Mouse (Mus musculus) spleen, adult 2 months (tissue): Measurements from ENCODE around the gene Ptpn13. TPM values are rescaled to one million over a fixed set of nuclear protein-coding genes. Genes with fewer than 3 reads are reported as not detected.
A peak's percentile ranks its signal among the peaks of the same experiment; 100 is the strongest.

Experiments used
- DNase-seq, 2 experiments: peaks; one replicate each; pipeline versions ENCODE4 v3.0.0 to v3.0.0-alpha.2; 2012 to 2021; ENCODE audit warnings: low spot score in 2 of 2, low read depth in 1 of 2
- H3K27ac ChIP-seq: fragments of 200-500 bp; 2 replicates; pipeline ENCODE4 v1.5.1; 2012; ENCODE audit warnings: low read length, inconsistent platforms; ENCODE audit not compliant: insufficient read depth
- H3K27me3 ChIP-seq: fragments of 200-500 bp; 2 replicates; pipeline ENCODE4 v1.6.1; 2012; ENCODE audit warnings: mild to moderate bottlenecking, moderate library complexity, low read length, inconsistent platforms; ENCODE audit not compliant: control insufficient read depth, insufficient read depth
- H3K36me3 ChIP-seq: fragments of 200-500 bp; 2 replicates; pipeline ENCODE4 v1.6.1; 2012; ENCODE audit warnings: mild to moderate bottlenecking, low read length, inconsistent platforms; ENCODE audit not compliant: control insufficient read depth, insufficient read depth
- H3K4me1 ChIP-seq: fragments of 200-500 bp; 2 replicates; pipeline ENCODE4 v1.6.1; 2011; ENCODE audit warnings: inconsistent platforms; ENCODE audit not compliant: control insufficient read depth, insufficient read depth, insufficient read length
- H3K4me3 ChIP-seq: fragments of 200-500 bp; 2 replicates; pipeline ENCODE4 v1.5.1; 2011; ENCODE audit warnings: mild to moderate bottlenecking, inconsistent platforms; ENCODE audit not compliant: insufficient read depth, insufficient read length; ENCODE audit errors: extremely low read depth
- CTCF ChIP-seq: fragments of 200-500 bp; IDR thresholded peaks from 2 replicates; pipeline ENCODE4 v1.5.1; 2011; ENCODE audit warnings: mild to moderate bottlenecking, inconsistent platforms; ENCODE audit not compliant: insufficient read depth, insufficient read length, insufficient replicate concordance; ENCODE audit errors: extremely low read depth
- POLR2A ChIP-seq: fragments of 200-500 bp; IDR thresholded peaks from 2 replicates; pipeline ENCODE4 v1.6.1; 2011; ENCODE audit warnings: low read depth, low read length, inconsistent platforms
- WGBS: fragments of 180-500 bp; shearing (Covaris S2); methylation state at CpG from one replicate; pipeline ENCODE4 v1.1.7; 2018; 5-methylcytosine and 5-hydroxymethylcytosine counted together
- polyA plus RNA-seq: library from polyadenylated mRNA; depleted of rRNA; stranded (reverse); fragments of >200 nt; gene quantifications from 2 replicates; pipeline ENCODE4 v1.2.3, GENCODE M21; 2012

The Ptpn13 gene
- polyA plus RNA-seq, 1 experiment = 1.8 TPM

- H3K27ac ChIP-seq = no peak overlapping the region
- 46% methylated on average over 6 of the region's 6 CpGs for WGBS
- H3K4me1 ChIP-seq = peaks cover 9% of the 10 kb centered on the region
- TF ChIP-seq CTCF (no peak), POLR2A (no peak)
- no peak overlapping the region for H3K4me3 ChIP-seq
- peaks cover 16% of the 10 kb centered on the region for H3K27me3 ChIP-seq
- H3K36me3 ChIP-seq = no peaks in the 10 kb centered on the region
- DNase-seq = no peak
These were observed 2.4 kb upstream of the Ptpn13 start for GRCm38 (mm10) chr5:103422609-103423008.

- Histone ChIP-seq H3K4me3 (no peak overlapping the region), H3K27me3 (peaks cover 16% of the 10 kb centered on the region), H3K27ac (no peak overlapping the region), H3K36me3 (no peaks in the 10 kb centered on the region), H3K4me1 (peaks cover 9% of the 10 kb centered on the region)
- DNase-seq = no peak
- 40% methylated on average over 6 of the region's 6 CpGs for WGBS
- TF ChIP-seq POLR2A (no peak), CTCF (no peak)
These were observed 1.6 kb upstream of the Ptpn13 start for GRCm38 (mm10) chr5:103423305-103423926.

- no peaks in the 10 kb centered on the region for H3K36me3 ChIP-seq
- whole genome bisulfite sequencing = 59% methylated on average over 5 of the region's 5 CpGs
- peaks cover 9% of the 10 kb centered on the region for H3K4me1 ChIP-seq
- TF ChIP-seq CTCF (no peak), POLR2A (no peak)
- no peak overlapping the region for H3K4me3 ChIP-seq
- DNase-seq = no peak
- H3K27ac ChIP-seq = no peak overlapping the region
- peaks cover 16% of the 10 kb centered on the region for H3K27me3 ChIP-seq
These were observed 1.1 kb upstream of the Ptpn13 start for GRCm38 (mm10) chr5:103423927-103424315.

GRCm38 (mm10) chr5:103425363-103426031, 505 bp downstream of the Ptpn13 start:
- H3K27ac ChIP-seq = no peak overlapping the region
- WGBS = under 1% methylated on average over 64 of the region's 67 CpGs

GRCm38 (mm10) chr5:103426250-103426649, 1.3 kb downstream of the Ptpn13 start:
- Histone ChIP-seq H3K36me3 (no peaks in the 10 kb centered on the region), H3K27ac (no peak overlapping the region), H3K27me3 (peaks cover 16% of the 10 kb centered on the region), H3K4me3 (no peak overlapping the region; the same call in 1 of the 2 replicates), H3K4me1 (peaks cover 9% of the 10 kb centered on the region)
- TF ChIP-seq CTCF (no peak), POLR2A (no peak)
- WGBS = 28% methylated on average over 9 of the region's 9 CpGs
- DNase-seq = no peak

More at GRCm38 (mm10) chr5:103425363-103426031, 505 bp downstream of the Ptpn13 start:
- TF ChIP-seq CTCF = no peak
- TF ChIP-seq POLR2A = no peak
- H3K36me3 ChIP-seq = no peaks in the 10 kb centered on the region
- H3K4me3 ChIP-seq = peak overlapping the region; percentile 52
- peaks cover 9% of the 10 kb centered on the region for H3K4me1 ChIP-seq
- no peak for DNase-seq
- peaks cover 16% of the 10 kb centered on the region for H3K27me3 ChIP-seq

GRCm38 (mm10) chr5:103430986-103431385, 6.0 kb downstream of the Ptpn13 start:
- Histone ChIP-seq H3K27ac (no peak overlapping the region), H3K4me1 (no peaks in the 10 kb centered on the region), H3K4me3 (no peak overlapping the region), H3K27me3 (no peaks in the 10 kb centered on the region), H3K36me3 (no peaks in the 10 kb centered on the region)
- WGBS = 94% methylated on average over 3 of the region's 3 CpGs
- no peak for DNase-seq
- TF ChIP-seq POLR2A (no peak), CTCF (no peak)

GRCm38 (mm10) chr5:103431479-103431878, 6.5 kb downstream of the Ptpn13 start:
- Histone ChIP-seq H3K4me1 (no peaks in the 10 kb centered on the region), H3K4me3 (no peak overlapping the region), H3K27ac (no peak overlapping the region), H3K27me3 (no peaks in the 10 kb centered on the region), H3K36me3 (no peaks in the 10 kb centered on the region)
- no peak for DNase-seq
- WGBS = 78% methylated on average over 3 of the region's 3 CpGs
- TF ChIP-seq CTCF (no peak), POLR2A (no peak)
